Mouse (Mus musculus): ENCODE data around the gene Atpif1. TPM values are rescaled to one million over a fixed set of nuclear protein-coding genes. Genes with fewer than 3 reads are reported as not detected.
"Not testable (repeated sequence)": the region's sequence is repeated elsewhere in the genome, so short reads cannot be mapped to it uniquely, and the experiment has no call there.

The Atpif1 gene
- polyA plus RNA-seq, 1 experiment = not detected

DNA sequence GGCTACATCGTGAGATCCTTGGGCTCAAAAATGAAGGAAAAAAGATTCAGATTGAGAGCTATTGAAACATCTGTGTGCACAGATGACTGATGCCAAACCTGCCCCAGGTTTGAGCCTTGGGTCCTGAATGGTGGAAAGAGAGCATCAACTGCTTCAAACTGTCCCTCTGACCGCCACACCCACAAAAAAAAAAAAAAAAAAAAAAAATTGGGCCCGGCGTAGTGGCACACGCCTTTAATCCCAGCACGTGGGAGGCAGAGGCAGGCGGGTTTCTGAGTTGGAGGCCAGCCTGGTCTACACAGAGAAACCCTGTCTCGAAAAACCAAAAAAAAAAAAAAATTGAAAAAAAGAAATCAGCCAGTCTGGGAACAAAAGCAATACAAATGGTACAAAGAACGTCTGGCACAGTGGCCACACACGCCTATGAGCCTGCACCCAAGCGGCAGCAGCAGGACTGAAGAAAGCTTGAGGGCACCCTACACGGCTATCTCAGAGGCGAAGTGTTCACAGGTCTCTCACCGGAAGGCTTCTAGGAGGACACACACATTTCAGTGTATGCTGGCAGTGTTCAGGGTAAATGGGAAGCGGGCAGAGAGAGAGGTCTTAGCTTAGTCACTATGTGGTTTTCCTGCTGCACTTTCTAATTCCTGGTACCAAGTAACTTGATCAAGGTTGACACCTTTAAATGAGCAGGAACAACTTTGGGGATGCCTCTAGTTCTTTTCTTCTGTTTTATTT lies 43.0 kb downstream of the Atpif1 start:
- no peaks in the 10 kb centered on the region for H3K4me1 ChIP-seq (ENCODE audit: control insufficient read depth, insufficient read depth, low read length)
- no peak overlapping the region for H3K4me3 ChIP-seq (ENCODE audit: insufficient read depth, low read depth, low read length)
- 90% methylated on average over 15 of the region's 15 CpGs for WGBS
- no peak overlapping the region for H3K27ac ChIP-seq (ENCODE audit: insufficient read depth, low read depth, low read length)
- TF ChIP-seq POLR2A (IDR thresholded peaks at IDR 0.05; ENCODE audit: insufficient read depth, low read depth, low read length) = no peak
- no peak for TF ChIP-seq CTCF (IDR thresholded peaks at IDR 0.05; ENCODE audit: insufficient read depth, low read depth, low read length)

DNA sequence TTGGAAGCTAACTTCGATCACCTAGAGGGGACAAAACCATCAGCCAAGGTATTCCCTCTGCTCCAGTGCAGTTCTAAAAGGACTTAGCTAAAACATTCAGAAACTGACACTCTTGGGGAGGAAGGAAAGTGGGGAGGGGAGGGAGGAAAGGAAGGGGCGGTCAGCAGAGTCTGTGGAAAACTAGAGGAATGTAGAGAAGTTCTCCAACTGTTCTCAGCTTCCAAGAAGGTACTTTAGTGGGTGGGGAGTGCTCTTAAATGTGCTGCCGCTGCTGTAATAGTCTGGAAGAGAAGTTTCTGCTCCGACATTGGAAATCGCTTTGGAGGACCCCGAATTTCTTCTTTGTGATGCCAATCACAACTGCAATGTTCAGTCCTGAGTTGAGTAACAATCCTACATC lies 44.5 kb downstream of the Atpif1 start:
- no peak overlapping the region for H3K27ac ChIP-seq (ENCODE audit: insufficient read depth, low read depth, low read length)
- H3K4me3 ChIP-seq (ENCODE audit: insufficient read depth, low read depth, low read length) = no peak overlapping the region
- WGBS = 87% methylated on average over 6 of the region's 6 CpGs
- TF ChIP-seq POLR2A (IDR thresholded peaks at IDR 0.05; ENCODE audit: insufficient read depth, low read depth, low read length) = no peak
- no peak for TF ChIP-seq CTCF (IDR thresholded peaks at IDR 0.05; ENCODE audit: insufficient read depth, low read depth, low read length)
- H3K4me1 ChIP-seq (ENCODE audit: control insufficient read depth, insufficient read depth, low read length) = no peaks in the 10 kb centered on the region

- H3K4me3 ChIP-seq (ENCODE audit: insufficient read depth, low read depth, low read length) = no peak overlapping the region
- TF ChIP-seq POLR2A (IDR thresholded peaks at IDR 0.05; ENCODE audit: insufficient read depth, low read depth, low read length) = no peak
- no peak for TF ChIP-seq CTCF (IDR thresholded peaks at IDR 0.05; ENCODE audit: insufficient read depth, low read depth, low read length)
- WGBS = 80% methylated on average over 3 of the region's 3 CpGs
Measured at GRCm38 (mm10) chr4:132488521-132488920, 44.9 kb downstream of the Atpif1 start.

DNA sequence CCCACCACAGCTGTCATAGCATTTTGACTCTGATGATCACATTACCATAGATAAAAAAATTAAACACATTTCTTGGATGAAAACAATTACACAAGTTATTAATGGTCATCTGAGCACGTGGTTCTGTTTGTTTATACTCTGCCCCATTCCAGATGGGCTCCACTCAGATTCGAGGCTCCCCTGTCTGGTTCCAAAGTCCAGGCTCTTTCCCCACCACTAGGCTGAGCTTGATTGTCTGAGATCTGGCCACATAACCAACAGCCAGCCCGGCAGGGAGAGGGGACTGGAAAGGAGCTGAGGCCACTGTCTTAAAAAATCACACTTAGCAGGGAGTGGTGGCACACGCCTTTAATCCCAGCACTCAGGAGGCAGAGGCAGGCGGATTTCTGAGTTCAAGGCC lies 48.6 kb downstream of the Atpif1 start:
- TF ChIP-seq POLR2A (IDR thresholded peaks at IDR 0.05; ENCODE audit: insufficient read depth, low read depth, low read length) = no peak
- TF ChIP-seq CTCF (IDR thresholded peaks at IDR 0.05; ENCODE audit: insufficient read depth, low read depth, low read length) = no peak
- 78% methylated on average over 5 of the region's 5 CpGs for WGBS

More at GRCm38 (mm10) chr4:132488521-132488920, 44.9 kb downstream of the Atpif1 start:
- no peak overlapping the region for H3K27ac ChIP-seq (ENCODE audit: insufficient read depth, low read depth, low read length)
- no peaks in the 10 kb centered on the region for H3K4me1 ChIP-seq (ENCODE audit: control insufficient read depth, insufficient read depth, low read length)

DNA sequence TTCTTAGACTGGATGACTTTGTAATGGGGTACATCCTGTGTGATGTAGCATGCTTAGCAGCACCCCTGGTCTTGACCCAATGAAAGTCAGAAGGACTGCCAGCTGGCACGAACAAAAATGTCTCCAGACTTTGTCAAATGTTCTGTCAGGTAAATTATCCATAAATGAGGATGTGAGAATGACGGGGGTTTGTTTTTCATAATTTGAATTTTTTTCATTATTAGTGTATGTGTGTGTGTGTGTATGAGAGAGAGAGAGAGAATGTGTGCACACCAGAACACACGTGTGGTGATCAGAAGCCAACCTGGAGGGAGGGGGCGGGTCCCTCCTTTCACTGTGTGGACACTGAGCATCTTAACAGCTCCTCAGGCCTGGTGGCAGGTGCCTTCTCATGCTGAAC lies 49.2 kb downstream of the Atpif1 start:
- Histone ChIP-seq H3K4me1 (ENCODE audit: control insufficient read depth, insufficient read depth, low read length) (no peaks in the 10 kb centered on the region), H3K4me3 (ENCODE audit: insufficient read depth, low read depth, low read length) (no peak overlapping the region), H3K27ac (ENCODE audit: insufficient read depth, low read depth, low read length) (no peak overlapping the region)
- no peak for TF ChIP-seq POLR2A (IDR thresholded peaks at IDR 0.05; ENCODE audit: insufficient read depth, low read depth, low read length)
- WGBS = 82% methylated on average over 4 of the region's 4 CpGs

More for the DNA sequence above, 48.6 kb downstream of the Atpif1 start:
- no peak overlapping the region for H3K4me3 ChIP-seq (ENCODE audit: insufficient read depth, low read depth, low read length)
- H3K4me1 ChIP-seq (ENCODE audit: control insufficient read depth, insufficient read depth, low read length) = no peaks in the 10 kb centered on the region
- H3K27ac ChIP-seq (ENCODE audit: insufficient read depth, low read depth, low read length) = no peak overlapping the region

DNA sequence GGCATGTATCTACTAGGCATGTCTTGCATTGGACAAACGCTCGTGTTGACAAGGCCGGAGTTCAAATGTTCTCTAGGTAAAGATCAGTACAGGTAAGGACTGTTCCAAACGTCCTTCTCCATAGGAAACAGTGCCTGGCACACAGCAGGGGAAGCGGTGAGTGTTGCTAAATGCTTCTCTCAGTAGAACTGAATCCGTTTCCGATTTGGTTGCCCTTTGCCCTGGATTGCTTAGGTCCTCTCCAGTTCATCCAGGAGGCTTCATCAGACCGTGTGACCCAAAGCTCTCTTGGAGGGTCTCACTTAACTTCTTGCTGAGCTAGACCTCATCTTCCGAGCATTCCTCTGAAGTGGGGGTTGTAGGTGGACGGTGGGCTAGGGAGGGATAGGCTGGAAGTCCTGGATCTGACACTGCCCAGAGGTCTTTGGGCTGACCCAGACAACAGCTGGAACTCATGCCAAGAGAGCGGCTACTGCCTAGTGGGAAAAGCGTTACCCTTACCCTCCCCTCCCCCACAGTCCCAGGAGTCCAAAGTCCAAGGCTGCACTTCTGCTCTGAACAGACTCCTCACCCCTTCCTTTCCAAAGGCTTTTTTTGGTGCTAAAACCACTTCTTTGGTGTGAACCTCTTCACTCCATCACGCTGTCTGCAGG lies 50.4 kb downstream of the Atpif1 start:
- H3K4me3 ChIP-seq (ENCODE audit: insufficient read depth, low read depth, low read length) = no peak overlapping the region
- 76% methylated on average over 13 of the region's 13 CpGs for WGBS
- H3K4me1 ChIP-seq (ENCODE audit: control insufficient read depth, insufficient read depth, low read length) = no peaks in the 10 kb centered on the region
- TF ChIP-seq CTCF (IDR thresholded peaks at IDR 0.05; ENCODE audit: insufficient read depth, low read depth, low read length) (no peak), POLR2A (IDR thresholded peaks at IDR 0.05; ENCODE audit: insufficient read depth, low read depth, low read length) (no peak)
- no peak overlapping the region for H3K27ac ChIP-seq (ENCODE audit: insufficient read depth, low read depth, low read length)

- 70% methylated on average over 3 of the region's 3 CpGs for WGBS
- H3K4me3 ChIP-seq (ENCODE audit: insufficient read depth, low read depth, low read length); H3K4me1 ChIP-seq (ENCODE audit: control insufficient read depth, insufficient read depth, low read length); H3K27ac ChIP-seq (ENCODE audit: insufficient read depth, low read depth, low read length): not testable (repeated sequence)
Measured at GRCm38 (mm10) chr4:132482104-132482503, 51.4 kb downstream of the Atpif1 start.

Other genes with a start within 250 kb of the Atpif1 start
- gene Rab42, start 230.3 kb downstream of the Atpif1 start, polyA plus RNA-seq (2012; ENCODE audit: insufficient read depth, insufficient read length, low replicate concordance, missing spikeins) = not detected in 2 replicates
- not detected in 2 replicates for gene Trnau1ap, start 204.1 kb downstream of the Atpif1 start, polyA plus RNA-seq (2012; ENCODE audit: insufficient read depth, insufficient read length, low replicate concordance, missing spikeins)
- gene Rcc1, start 180.1 kb downstream of the Atpif1 start, polyA plus RNA-seq (2012; ENCODE audit: insufficient read depth, insufficient read length, low replicate concordance, missing spikeins) = not detected in 2 replicates
- gene Phactr4, start 111.2 kb downstream of the Atpif1 start, polyA plus RNA-seq (2012; ENCODE audit: insufficient read depth, insufficient read length, low replicate concordance, missing spikeins) = not detected in 2 replicates
- gene Med18, start 69.7 kb downstream of the Atpif1 start, polyA plus RNA-seq (2012; ENCODE audit: insufficient read depth, insufficient read length, low replicate concordance, missing spikeins) = not detected in 2 replicates
- not detected in 2 replicates for gene Sesn2, start 23.2 kb downstream of the Atpif1 start, polyA plus RNA-seq (2012; ENCODE audit: insufficient read depth, insufficient read length, low replicate concordance, missing spikeins)
- 577 TPM in 1 of 2 replicates, not detected in the other for gene Dnajc8, start 1.9 kb upstream of the Atpif1 start, polyA plus RNA-seq (2012; ENCODE audit: insufficient read depth, insufficient read length, low replicate concordance, missing spikeins)
- gene Ptafr, start 30.4 kb upstream of the Atpif1 start, polyA plus RNA-seq (2012; ENCODE audit: insufficient read depth, insufficient read length, low replicate concordance, missing spikeins) = not detected in 2 replicates
- not detected in 2 replicates for gene Eya3, start 105.3 kb upstream of the Atpif1 start, polyA plus RNA-seq (2012; ENCODE audit: insufficient read depth, insufficient read length, low replicate concordance, missing spikeins)
- gene Xkr8, start 198.9 kb upstream of the Atpif1 start, polyA plus RNA-seq (2012; ENCODE audit: insufficient read depth, insufficient read length, low replicate concordance, missing spikeins) = not detected in 2 replicates
- not detected in 2 replicates for gene Smpdl3b, start 223.6 kb upstream of the Atpif1 start, polyA plus RNA-seq (2012; ENCODE audit: insufficient read depth, insufficient read length, low replicate concordance, missing spikeins)
- gene Rpa2, start 234.7 kb upstream of the Atpif1 start, polyA plus RNA-seq (2012; ENCODE audit: insufficient read depth, insufficient read length, low replicate concordance, missing spikeins) = not detected in 2 replicates